8 mouse cellular contexts compared by ENCODE assay signal in genomic region chr1:39536701-39537100, GRCm38 (mm10). TPM values are rescaled to one million over a fixed set of nuclear protein-coding genes. Genes with fewer than 3 reads are reported as not detected.
DNase-seq lines count a peak whose midpoint lies in the region; ATAC-seq and TF ChIP-seq lines count a peak whose summit lies in the region.

No protein-coding gene starts in this region.

- H3K4me2 ChIP-seq in forebrain, embryonic 15.5 days (replicated peaks): peak overlapping the region; percentile 87
- peak overlapping the region; percentile 98 for H3K4me2 ChIP-seq in liver, embryonic 14.5 days (ENCODE audit: low read depth)

- H3K9ac ChIP-seq in forebrain, embryonic 15.5 days (replicated peaks): peak overlapping the region; percentile 98
- peak overlapping the region; percentile 91 for H3K9ac ChIP-seq in liver, embryonic 14.5 days (replicated peaks)

- H3K4me3 ChIP-seq in C2C12 (ENCODE audit: insufficient read depth, poor library complexity, severe bottlenecking): peak overlapping the region; percentile 89
- peak overlapping the region; percentile 97 for H3K4me3 ChIP-seq in forebrain, embryonic 15.5 days
- peak overlapping the region; percentile 82 to 83 for H3K4me3 ChIP-seq in liver, embryonic 14.5 days (ENCODE audit: insufficient read depth in 1 of 2, low read depth in 2 of 2, low read length in 2 of 2)

- DNase-seq in heart, adult 11 months: peak; percentile 70
- no peak for DNase-seq in heart, postnatal 4 days
- DNase-seq in liver, embryonic 14.5 days (ENCODE audit: low read depth in 3 of 3, low spot score in 3 of 3): no peak
- DNase-seq in ovary, adult 18-20 months (ENCODE audit: low spot score): no peak
- DNase-seq in adrenal gland, postnatal 4 days (ENCODE audit: low spot score in 2 of 2): no peak
- no peak for DNase-seq in spleen, adult 12 weeks (ENCODE audit: low spot score)

- ATAC-seq in forebrain, embryonic 15.5 days (replicated peaks): no peak
- no peak for ATAC-seq in liver, embryonic 14.5 days (ENCODE audit: insufficient read depth)

- no peak overlapping the region for H3K27ac ChIP-seq in forebrain, embryonic 15.5 days (replicated peaks)
- H3K27ac ChIP-seq in liver, embryonic 14.5 days: no peak overlapping the region

- H3K9me3 ChIP-seq in forebrain, embryonic 15.5 days: no peaks in the 10 kb centered on the region
- H3K9me3 ChIP-seq in liver, embryonic 14.5 days (ENCODE audit: control insufficient read depth, low read length): no peaks in the 10 kb centered on the region

- no peaks in the 10 kb centered on the region for H3K27me3 ChIP-seq in C2C12 (ENCODE audit: control insufficient read depth, insufficient read depth, insufficient read length)
- H3K27me3 ChIP-seq in forebrain, embryonic 15.5 days: no peaks in the 10 kb centered on the region
- H3K27me3 ChIP-seq in liver, embryonic 14.5 days (ENCODE audit: control insufficient read depth, insufficient read depth, low read length): no peaks in the 10 kb centered on the region

- 36% methylated on average over 7 of the region's 7 CpGs for WGBS in forebrain, embryonic 15.5 days
- WGBS in liver, embryonic 14.5 days (ENCODE audit: insufficient replicate concordance): 34% methylated on average over 7 of the region's 7 CpGs

- TF ChIP-seq CTCF in C2C12 (IDR thresholded peaks at IDR 0.05; ENCODE audit: control insufficient read depth, insufficient read depth, insufficient read length): no peak
- no peak for TF ChIP-seq CTCF in liver, embryonic 14.5 days (IDR thresholded peaks at IDR 0.05; ENCODE audit: low read depth)

- H3K79me3 ChIP-seq in C2C12 (ENCODE audit: low read depth): peaks cover 23% of the 10 kb centered on the region

- peak overlapping the region; percentile 52 for H3ac ChIP-seq in C2C12 (ENCODE audit: control insufficient read depth, insufficient read length, low read depth)

- H3K36me3 ChIP-seq in C2C12 (ENCODE audit: control insufficient read depth, insufficient read depth): peaks cover 38% of the 10 kb centered on the region
- peaks cover 32% of the 10 kb centered on the region for H3K36me3 ChIP-seq in forebrain, embryonic 15.5 days
- H3K36me3 ChIP-seq in liver, embryonic 14.5 days (replicated peaks; ENCODE audit: control insufficient read depth, insufficient read depth, low read depth): peaks cover 22% of the 10 kb centered on the region

- peaks cover 22% of the 10 kb centered on the region for H3K4me1 ChIP-seq in forebrain, embryonic 15.5 days
- H3K4me1 ChIP-seq in liver, embryonic 14.5 days (replicated peaks; ENCODE audit: control insufficient read depth in 2 of 2, insufficient read depth in 2 of 2, low read length in 1 of 2): peaks cover 2 to 11% of the 10 kb centered on the region in 2 experiments

- peaks cover 36% of the 10 kb centered on the region for H3K79me2 ChIP-seq in C2C12 (ENCODE audit: control insufficient read depth, insufficient read depth)

- TF ChIP-seq EP300 in liver, embryonic 14.5 days (IDR thresholded peaks at IDR 0.05; ENCODE audit: low read depth): no peak

TF ChIP-seq in C2C12, 6 proteins besides CTCF, POLR2A, EP300 and RAD21:
- TF ChIP-seq MYOG (IDR thresholded peaks at IDR 0.05; ENCODE audit: control insufficient read depth, extremely low read depth, insufficient read length): no peak
- no peak for TF ChIP-seq FOSL1 (IDR thresholded peaks at IDR 0.05; ENCODE audit: insufficient read depth, low read length, poor library complexity, severe bottlenecking)
- TF ChIP-seq MAX (IDR thresholded peaks at IDR 0.05): no peak
- no peak for TF ChIP-seq MYOD1 (IDR thresholded peaks at IDR 0.05; ENCODE audit: control insufficient read depth, insufficient read length, low read depth)
- TF ChIP-seq CEBPB (IDR thresholded peaks at IDR 0.05; ENCODE audit: low read depth): no peak

RNA-seq across cellular contexts. Expression of gene Cnot11, which starts 1.9 kb away (rescaled TPM):
- 10 to 100 TPM; 18.2 to 18.4 TPM for total RNA-seq in heart, postnatal 4 days (2021)
- polyA plus RNA-seq in C2C12 (2012; fragmentation: generic; extraction: Trizol): 20.4 TPM
- 18.8 and 19.4 TPM in 2 replicates for polyA plus RNA-seq in forebrain, embryonic 15.5 days (2015; fragmentation: Nextera tagmentation; extraction: Ambion mirVana)
- 7.1 and 8.0 TPM in 2 replicates for polyA plus RNA-seq in liver, embryonic 14.5 days (2012; rRNA removed)
- polyA plus RNA-seq in liver, embryonic 14.5 days (2014; fragmentation: Nextera tagmentation; extraction: Ambion mirVana): 9.6 and 10.0 TPM in 2 replicates
- total RNA-seq in adrenal gland, postnatal 4 days (2021): 10 to 100 TPM; 26.3 to 28.7 TPM

RNA-seq across cellular contexts. Expression of gene Rnf149, which starts 40.5 kb away (rescaled TPM):
- total RNA-seq in heart, postnatal 4 days (2021): 10 to 100 TPM; 17.4 to 18.4 TPM
- polyA plus RNA-seq in C2C12 (2012; fragmentation: generic; extraction: Trizol): 23.0 TPM
- polyA plus RNA-seq in forebrain, embryonic 15.5 days (2015; fragmentation: Nextera tagmentation; extraction: Ambion mirVana): 23.4 and 26.6 TPM in 2 replicates
- polyA plus RNA-seq in liver, embryonic 14.5 days (2012; rRNA removed): 10.3 and 15.4 TPM in 2 replicates
- 12.1 and 12.5 TPM in 2 replicates for polyA plus RNA-seq in liver, embryonic 14.5 days (2014; fragmentation: Nextera tagmentation; extraction: Ambion mirVana)
- 10 to 100 TPM; 49.6 to 57.4 TPM for total RNA-seq in adrenal gland, postnatal 4 days (2021)

RNA-seq across cellular contexts. Expression of gene Tbc1d8, which starts 58.1 kb away (rescaled TPM):
- 1 to 10 TPM; 8.1 to 8.9 TPM for total RNA-seq in heart, postnatal 4 days (2021)
- 0.43 TPM for polyA plus RNA-seq in C2C12 (2012; fragmentation: generic; extraction: Trizol)
- 10.0 and 10.6 TPM in 2 replicates for polyA plus RNA-seq in forebrain, embryonic 15.5 days (2015; fragmentation: Nextera tagmentation; extraction: Ambion mirVana)
- polyA plus RNA-seq in liver, embryonic 14.5 days (2012; rRNA removed): 2.2 and 3.1 TPM in 2 replicates
- 2.5 and 2.9 TPM in 2 replicates for polyA plus RNA-seq in liver, embryonic 14.5 days (2014; fragmentation: Nextera tagmentation; extraction: Ambion mirVana)
- 10 to 100 TPM; 10.1 to 10.8 TPM for total RNA-seq in adrenal gland, postnatal 4 days (2021)
